Mouse (Mus musculus) R1 (cell line): ENCODE measurements around the gene Rasal3.

Source experiments
- DNase-seq: peaks from one replicate; pipeline ENCODE4 v3.0.0-alpha.2; 2018; ENCODE audit warnings: low read depth, low spot score

The Rasal3 gene

GRCm38 (mm10) chr17:32389101-32389659 lies 14.2 kb downstream of the Rasal3 start, which contains the start of gene Wiz:
Wiz (minus strand) TSS chr17:32389439.
- peak; percentile 91 for DNase-seq

- DNase-seq: peak; percentile 16
Measured at GRCm38 (mm10) chr17:32388370-32389100, 14.8 kb downstream of the Rasal3 start.

GRCm38 (mm10) chr17:32387986-32388369 lies 15.4 kb downstream of the Rasal3 start:
- no peak for DNase-seq

DNA sequence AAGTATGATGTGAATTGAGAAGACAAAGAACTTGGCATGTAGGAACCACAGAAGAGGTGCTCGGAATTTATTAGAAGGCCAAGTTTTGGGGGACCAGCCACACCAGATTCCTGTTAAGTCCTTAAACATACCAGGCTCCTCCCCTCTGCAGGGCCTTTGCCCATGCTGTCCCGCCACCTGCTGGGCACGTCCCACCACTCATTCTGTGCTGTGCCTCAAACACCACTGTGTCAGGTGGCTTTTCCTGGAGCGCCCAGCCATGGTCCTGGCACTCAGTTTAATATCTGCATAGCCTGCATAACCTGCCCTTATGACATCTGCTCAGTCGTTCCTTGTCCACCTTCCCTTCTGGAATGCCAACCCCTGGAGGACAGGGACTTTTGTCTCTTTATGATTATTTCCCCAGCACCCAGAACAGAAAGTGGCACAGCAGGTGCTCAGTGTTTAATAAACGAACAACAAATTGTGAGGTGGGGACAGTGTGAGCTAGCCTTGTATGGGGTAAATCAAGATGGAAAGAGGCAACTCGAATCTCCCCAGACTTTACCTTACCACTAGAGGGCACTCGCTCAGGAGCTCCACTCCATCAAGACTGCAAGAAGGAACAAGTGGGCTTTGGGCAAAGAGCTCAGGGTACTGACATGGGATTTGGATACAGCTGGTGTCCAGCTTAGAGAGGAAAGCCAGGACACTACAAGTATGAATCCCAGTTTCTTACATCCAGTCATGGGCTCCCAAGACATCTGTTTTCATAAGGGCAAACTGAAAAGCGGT lies 16.5 kb downstream of the Rasal3 start:
- DNase-seq: peak; percentile 71

- DNase-seq: no peak
Measured at GRCm38 (mm10) chr17:32383661-32384060, 19.7 kb downstream of the Rasal3 start.

DNA sequence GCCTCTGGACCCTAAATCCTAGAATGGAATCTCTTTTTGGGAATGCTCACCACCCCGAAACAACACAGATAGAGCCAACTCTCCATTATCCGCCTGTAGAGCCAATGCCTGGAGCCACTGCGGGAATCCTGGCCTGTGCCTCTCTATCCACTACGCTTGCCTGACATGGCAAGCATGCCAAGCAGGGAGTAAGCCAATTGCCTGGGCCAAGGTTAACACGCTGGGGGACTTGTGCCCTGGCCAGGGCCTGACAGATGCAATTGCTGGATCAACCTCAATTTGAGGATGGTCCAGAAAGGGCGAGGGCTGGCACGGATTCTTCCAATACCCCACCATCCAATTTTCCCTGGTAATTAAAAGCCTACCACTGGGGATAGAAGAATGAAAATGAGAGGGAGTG lies 20.8 kb downstream of the Rasal3 start:
- DNase-seq: no peak

- no peak for DNase-seq
Measured at GRCm38 (mm10) chr17:32378786-32379185, 24.6 kb downstream of the Rasal3 start.

GRCm38 (mm10) chr17:32377137-32377536 lies 26.2 kb downstream of the Rasal3 start:
- DNase-seq: no peak

- DNase-seq: no peak
Measured at GRCm38 (mm10) chr17:32376475-32376874, 26.9 kb downstream of the Rasal3 start.

DNA sequence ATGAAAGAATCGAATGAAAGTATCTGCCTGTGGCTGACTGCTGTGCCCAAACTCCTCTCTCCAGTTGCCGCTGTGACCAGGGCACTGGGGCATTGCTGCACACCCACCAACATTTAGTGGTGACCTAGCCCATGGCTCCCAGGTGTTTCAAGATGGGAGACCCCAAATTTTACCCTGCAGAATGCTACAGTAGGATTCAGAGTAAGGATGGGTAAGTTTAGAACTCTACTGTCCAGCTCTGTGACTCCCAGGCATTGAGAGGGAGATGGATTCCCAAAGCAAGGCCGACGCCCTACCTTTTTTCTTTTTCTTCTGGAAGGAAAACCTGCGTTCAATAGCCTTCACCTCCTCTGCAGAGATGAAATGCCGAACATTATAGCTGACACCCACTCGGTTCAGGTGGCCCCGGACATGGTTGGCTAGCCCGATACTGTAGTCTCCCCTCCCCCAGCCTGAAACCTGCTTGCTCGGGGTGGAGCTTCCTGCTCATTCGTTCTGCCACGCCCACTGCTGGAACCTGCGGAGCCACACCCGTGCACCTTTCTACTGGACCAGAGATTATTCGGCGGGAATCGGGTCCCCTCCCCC lies 34.3 kb downstream of the Rasal3 start:
- no peak for DNase-seq

- no peak for DNase-seq
Measured at GRCm38 (mm10) chr17:32367706-32368105, 35.7 kb downstream of the Rasal3 start.

DNA sequence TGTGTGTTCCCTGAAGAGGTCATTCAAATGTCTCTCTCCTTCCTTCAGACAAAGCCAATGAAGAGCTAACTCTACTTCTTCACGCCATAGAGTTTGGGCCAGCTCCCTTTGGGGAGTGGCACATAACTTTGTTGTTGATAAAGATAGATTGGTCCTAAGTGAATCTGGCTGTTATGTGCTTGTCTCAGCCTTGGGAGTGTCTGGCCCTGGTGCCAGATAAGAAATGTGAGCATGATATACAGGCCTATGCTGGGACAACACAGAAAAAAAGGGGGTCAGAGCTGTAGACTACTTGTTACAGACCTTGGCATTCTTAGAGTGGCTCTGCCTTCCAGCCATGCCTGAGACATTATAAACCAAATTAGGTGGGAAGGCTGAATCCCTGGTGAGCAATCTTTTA lies 38.1 kb downstream of the Rasal3 start:
- DNase-seq: no peak

GRCm38 (mm10) chr17:32364850-32365249 lies 38.5 kb downstream of the Rasal3 start:
- peak; percentile 43 for DNase-seq

- peak; percentile 90 for DNase-seq
Measured at GRCm38 (mm10) chr17:32364331-32364730, 39.1 kb downstream of the Rasal3 start.

DNA sequence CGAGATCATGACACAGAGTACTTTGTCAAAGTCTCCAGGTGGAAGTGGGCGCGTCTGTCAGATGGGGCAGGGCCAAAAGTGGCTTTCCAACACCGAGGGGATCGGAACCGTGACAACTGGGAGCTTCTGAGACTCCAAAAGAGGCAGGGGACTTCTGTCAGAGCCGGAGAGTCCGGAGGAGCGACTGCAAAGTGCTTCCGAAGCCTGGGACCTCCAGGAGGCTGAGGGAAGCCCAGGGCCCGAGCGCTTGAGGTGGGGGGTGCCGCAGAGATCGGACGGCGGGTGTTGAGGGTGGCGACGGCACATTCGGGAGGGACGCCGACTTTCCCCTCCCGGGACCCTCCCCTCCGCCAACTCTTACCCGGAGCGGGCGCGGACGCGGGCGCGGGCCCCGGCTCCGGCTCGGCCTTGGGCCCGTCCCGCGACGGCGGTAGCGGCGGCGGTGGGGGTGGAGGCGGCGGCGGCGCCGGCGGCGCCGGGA lies 39.5 kb downstream of the Rasal3 start:
- peak; percentile 52 for DNase-seq

DNA sequence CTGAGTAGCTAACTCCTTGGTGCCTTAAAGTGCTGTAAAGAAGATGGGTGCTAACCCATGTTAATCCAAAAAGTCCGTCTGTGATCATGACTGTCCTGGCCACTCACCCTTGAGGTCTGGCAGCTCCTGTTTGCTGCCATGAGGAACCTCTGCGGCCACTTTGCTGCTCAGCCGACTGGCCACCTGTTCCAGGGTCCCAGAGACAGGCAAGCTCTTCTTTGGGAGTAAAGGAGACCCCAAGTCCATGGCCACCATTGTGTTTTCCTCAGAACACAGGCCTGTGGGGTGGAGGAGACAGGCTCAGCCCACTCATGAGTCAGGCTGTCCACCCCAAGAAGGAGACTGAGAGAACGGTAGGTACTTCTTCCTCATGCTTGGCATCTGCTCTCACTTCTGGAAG lies 40.7 kb downstream of the Rasal3 start:
- DNase-seq: no peak

DNA sequence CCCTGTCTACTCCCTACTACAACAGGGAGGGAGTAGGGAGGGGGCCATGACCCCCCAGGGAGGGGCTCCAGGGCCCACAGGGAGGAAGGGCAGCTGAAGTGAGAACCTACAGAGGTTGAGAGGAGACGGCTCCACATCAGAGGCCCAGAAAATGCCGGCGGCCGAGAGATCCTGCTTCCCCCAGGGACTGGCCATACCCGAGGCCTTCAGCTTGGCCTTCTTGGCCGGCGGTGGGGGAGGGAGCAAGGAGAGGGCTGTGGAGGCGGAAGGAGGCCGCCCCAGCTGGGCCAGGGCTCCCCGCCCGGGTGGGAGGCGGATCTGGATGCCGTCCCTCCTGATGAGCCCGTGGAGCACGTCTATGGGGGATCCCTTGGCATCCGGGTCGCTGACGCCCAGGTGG lies 43.5 kb downstream of the Rasal3 start:
- no peak for DNase-seq

DNA sequence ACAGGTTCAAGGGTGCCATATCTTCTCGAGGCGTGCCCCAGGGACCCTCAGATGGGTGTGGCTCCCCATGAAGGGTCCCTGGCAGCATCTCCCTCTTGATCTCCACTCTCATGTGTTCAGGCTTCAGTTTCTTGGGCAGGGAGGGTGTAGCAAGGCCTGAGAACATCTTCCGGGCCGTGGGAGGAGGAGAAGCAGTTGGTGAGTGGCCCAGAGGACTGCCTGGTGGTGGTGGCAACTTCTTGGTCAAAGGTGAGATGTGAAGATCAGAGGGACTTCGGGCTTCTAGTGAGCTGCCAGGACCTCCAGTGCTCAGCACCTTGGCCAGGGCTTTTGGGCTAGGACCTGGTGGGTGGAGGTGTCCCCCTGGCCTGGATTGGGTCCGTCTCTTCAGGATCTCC lies 44.4 kb downstream of the Rasal3 start:
- DNase-seq: no peak

DNA sequence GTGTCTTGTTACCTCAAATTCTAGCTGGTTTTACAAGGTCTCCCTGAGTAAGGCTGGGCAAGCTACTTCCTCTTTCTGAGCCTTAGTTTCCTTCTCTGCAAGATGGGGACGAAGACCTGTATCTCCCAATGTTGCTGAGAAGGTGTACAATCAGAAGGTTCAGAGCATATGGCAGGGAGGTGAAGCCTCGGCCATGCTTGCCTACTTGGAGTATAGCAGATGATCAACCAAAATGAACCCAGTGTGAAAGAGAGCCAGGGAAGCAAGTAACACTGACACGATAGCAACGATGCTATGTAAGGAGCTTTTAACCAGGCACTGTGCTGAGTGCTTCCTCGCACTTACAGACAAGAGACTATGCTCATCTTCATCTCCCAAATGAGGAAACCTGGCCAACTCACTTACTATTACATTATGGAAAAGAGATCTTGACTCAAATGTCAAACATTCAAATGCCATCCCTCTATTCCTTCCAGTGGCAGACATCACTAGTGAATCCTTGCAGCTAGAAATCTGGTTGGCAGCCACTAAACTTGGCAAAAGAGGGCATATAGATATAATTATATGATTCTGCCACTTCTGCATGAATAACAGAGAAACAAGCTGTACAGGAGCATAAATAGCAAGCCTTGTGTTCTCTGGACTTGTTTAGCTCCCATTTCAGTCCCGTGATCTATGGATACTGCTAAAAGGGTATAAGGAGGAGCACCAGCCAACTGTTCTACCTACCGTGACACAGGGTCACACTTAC lies 45.0 kb downstream of the Rasal3 start:
- no peak for DNase-seq

DNA sequence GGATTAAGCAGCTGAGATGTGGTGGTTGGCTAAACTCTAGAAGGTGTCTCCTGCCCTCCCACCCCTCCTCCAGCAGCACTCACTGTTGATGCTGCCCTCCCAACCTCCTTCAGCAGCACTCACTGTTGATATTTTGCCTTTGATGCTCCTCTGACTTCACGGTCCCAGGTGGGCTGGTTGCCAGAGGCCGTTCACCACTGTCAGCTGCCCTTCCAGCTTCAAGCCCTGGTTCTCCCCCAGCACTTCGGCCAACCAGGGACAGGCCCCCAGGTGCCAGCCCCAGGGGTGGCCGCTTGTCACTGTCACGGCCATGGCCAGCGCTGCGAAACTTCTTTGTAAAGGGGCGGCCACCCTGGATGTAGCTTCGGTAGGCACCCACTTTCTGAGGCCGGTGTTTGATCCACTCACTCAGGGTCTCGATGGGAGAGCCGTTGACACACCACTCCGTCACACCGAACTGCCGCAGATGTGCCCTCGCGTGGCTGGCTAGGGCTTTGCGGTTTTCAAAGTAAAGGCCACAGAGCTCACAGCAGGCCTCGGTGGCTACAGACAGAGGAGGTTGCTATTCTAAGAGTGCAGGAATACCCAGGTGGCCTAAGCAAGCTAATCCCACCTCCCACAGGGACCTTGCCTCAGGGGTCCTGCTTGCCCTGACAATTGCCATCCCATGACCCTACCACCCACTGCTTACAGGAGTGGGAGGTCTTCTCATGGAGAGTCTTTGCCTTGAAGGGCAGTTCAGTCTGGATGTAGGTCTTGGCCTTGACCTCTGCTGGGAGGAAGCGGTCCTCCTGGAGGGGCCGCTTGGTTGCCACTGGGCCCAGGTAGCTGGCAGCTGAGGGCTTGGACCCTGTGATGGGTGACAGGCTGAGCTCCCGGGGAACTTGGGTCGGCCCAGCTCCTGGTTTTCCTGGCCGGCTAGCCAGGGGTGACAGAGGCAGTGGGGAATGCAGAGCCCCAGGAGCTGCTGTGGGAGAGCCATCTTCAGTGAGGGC lies 46.3 kb downstream of the Rasal3 start:
- peak; percentile 26 for DNase-seq
